Mouse (Mus musculus): ENCODE measurements around the gene Mfn2.

Mfn2 gene

DNA sequence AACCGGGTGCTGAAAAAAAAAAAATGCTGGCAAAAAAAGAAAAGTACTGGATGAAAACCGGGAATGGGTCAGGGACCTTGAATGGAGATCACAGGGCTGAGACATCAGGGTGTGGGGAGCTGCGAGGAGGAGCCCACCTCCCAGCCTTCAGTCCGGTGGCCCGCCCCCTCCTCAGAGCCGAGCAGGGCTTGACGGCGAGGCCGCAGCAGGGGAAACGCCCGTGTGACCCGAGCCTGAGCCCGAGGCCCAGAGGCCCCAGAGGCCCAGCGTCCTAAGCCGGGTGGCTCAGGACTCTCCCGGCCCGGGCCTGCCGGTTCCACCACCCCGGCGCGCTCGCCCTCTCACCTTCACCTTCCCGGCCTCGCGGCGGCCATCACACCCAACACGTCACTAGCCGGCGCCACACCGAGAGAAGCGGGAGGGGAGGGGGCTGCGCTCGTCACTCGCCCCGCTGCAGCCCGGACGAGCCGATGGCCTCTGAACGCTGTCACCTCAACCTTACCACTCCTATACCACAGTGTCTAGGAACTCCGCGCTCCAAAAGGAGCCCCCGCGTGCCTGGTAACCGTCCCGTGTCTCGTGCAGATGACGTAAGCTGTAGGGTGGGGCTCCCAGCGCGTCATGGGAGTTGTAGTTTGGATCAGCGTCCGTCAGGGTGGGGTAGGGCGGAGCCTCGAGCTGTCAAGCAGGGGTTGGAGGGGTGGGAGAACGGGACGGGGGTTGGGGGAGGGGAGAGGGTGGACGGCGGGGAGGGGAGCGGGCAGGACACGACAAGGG, at the start of gene Mfn2:
Gene Mfn2, minus strand, starts transcription at position 392 of the 777 bp plus-strand sequence.
- DNase-seq = peak; percentile 89

- peak; percentile 35 for DNase-seq
These were observed 49.1 kb upstream of the Mfn2 start for GRCm38 (mm10) chr4:147953590-147953989.

GRCm38 (mm10) chr4:147947511-147947910, 43.0 kb upstream of the Mfn2 start:
- DNase-seq = no peak

DNA sequence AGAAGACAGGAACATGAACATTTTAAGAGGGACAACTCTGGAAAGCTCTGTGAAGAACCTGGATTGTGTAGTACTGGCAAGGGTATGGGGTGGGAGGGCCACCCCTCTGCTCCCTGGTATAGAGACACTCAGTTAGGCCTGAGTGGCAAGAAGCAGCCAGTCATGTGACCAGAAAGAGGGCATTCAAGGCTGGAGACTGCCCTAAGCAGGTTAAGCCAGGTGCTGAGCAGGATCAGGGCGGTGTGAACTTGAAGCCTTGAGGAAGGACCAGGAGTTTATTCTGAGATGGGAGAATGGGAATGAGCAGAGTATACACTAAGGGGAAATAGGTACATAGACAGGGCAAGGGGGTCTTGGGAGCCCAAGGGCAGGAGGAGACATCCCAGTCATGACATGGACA, 38.5 kb upstream of the Mfn2 start:
- no peak for DNase-seq

- DNase-seq = no peak
These were observed 36.8 kb upstream of the Mfn2 start for GRCm38 (mm10) chr4:147941045-147942020.

DNA sequence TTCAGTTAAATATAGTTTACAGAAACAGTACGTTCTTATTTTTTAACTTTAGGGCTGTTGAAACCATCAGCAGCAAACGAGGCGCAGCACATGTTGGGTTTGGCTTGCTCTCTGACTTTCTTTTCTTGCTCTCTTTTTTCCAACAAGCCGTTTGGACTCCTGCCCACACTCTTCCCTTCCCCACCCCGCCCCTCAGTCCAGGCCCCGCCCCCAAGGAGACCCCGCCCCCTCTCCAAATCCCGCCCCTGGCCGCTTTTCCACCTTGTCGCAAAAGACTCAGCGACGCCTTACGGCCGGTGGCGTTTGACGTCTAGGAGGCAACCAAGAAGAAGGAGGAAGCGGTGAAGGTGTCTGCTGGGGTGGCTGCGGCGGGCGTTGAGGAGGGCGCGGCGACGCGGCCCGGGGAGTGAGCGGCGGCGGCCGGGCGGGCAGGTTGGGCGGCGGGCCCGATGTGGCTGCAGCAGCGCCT, 36.1 kb upstream of the Mfn2 start, which contains the start of gene 2510039O18Rik:
Gene 2510039O18Rik, plus strand, starts transcription at position 320 of the 469 bp plus-strand sequence.
- DNase-seq = peak; percentile 89

GRCm38 (mm10) chr4:147940111-147940510, 35.6 kb upstream of the Mfn2 start:
- DNase-seq = no peak

- DNase-seq = peak; percentile 21
These were observed 33.9 kb upstream of the Mfn2 start for GRCm38 (mm10) chr4:147938148-147939096.

GRCm38 (mm10) chr4:147937486-147937885, 33.0 kb upstream of the Mfn2 start:
- DNase-seq = no peak

GRCm38 (mm10) chr4:147937021-147937420, 32.5 kb upstream of the Mfn2 start:
- no peak for DNase-seq

- DNase-seq = peak; percentile 86
These were observed 31.9 kb upstream of the Mfn2 start, which contains the start of gene Plod1 for GRCm38 (mm10) chr4:147936331-147936954. TSS of gene Plod1 (minus strand) at chr4:147936767.

DNA sequence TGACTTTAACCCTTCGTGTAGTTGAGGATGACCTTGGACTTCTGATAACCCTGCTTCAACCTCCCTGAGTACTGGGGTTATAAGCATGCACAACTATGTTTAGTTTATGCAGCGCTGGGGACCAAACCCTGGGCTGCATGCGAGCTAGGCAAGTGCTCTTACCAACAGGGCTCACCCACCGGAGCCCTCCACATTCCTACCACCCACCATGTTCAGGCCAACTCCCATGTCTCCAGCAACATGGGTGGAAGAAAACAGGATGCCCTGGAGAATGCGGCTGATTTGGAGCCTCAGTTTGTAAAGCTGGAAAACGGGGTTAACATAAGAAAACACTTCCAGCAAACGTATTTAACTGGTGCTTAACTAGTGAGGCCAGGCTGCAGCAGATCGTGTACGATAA, 31.4 kb upstream of the Mfn2 start:
- no peak for DNase-seq

DNA sequence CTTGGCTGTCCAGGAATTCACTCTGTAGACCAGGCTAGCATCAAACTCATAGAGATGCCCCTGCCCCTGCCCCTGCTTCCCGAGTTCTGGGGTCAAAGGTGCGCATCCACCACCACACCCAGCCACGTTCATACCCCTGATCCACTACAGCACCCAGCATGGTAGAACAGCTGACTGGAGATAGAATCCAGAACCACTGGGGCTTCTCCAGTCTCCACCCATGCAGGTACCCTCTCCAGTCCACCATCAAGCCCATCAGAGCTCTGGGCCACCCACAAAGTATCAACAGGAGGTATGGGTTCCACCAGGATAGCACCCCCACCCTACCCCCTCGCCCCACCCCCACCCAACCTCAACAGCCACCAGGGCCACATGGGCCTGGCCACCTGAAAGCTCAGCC, 30.1 kb upstream of the Mfn2 start:
- no peak for DNase-seq

GRCm38 (mm10) chr4:147934134-147934533, 29.6 kb upstream of the Mfn2 start:
- DNase-seq = no peak

DNA sequence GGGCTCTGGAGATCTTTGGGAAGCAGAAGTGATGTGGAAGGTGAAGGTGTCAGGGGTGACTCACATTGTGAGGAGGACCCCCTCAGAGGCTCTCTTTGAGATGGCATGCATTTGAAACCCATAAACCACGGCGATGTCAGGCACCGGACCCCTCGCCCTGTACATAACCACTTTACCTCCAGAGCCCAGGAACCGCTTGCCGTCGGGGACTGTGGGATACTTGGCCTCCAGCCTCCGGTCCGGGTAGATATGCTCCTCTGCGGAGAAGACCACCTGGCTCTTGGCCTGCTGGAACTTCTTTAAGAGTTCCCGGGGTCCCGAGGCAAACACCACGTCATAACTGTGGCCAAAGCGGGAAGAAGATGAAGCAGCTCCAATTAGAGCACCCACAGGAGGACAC, 26.4 kb upstream of the Mfn2 start:
- DNase-seq = no peak

GRCm38 (mm10) chr4:147928540-147928939, 24.0 kb upstream of the Mfn2 start:
- no peak for DNase-seq

DNA sequence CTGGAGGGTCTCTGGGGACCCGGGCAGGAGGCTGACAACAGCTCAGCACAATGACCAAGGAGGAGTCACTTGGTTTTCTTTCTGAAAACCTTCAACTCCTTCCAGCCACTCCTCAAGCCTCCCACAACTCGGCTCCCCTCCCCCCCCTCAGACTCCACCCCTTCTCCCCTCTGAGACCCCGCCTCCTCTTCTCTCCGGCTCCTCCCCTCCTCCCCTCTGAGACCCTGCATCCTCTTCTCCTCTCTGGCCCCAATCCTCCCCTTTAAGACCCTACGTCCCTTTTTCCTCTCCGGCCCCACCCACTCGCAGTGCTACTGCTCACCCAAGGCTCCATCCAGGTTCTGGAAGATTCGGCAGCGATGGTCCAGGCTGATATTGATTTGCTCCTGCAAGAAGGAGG, 23.6 kb upstream of the Mfn2 start:
- no peak for DNase-seq

DNA sequence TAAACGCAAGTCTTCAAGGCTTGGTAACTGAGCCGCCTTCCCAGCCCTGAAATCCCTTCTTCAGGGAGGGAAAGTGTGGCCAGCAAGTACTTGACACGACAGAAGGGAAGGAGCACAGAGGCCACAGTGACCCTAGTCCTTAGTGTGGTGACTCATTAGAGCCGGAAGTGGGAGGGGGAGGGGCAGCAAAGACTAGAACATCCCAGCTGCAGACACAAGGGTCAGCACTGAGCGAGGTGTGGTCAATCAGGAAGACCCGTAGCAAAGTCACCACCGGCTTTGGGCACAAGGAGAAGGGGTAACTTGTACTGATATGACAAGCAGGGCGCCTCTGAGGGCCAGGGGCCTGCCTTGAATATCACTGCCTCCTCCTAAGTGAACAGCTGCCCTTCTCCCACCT, 23.2 kb upstream of the Mfn2 start:
- DNase-seq = peak; percentile 54

GRCm38 (mm10) chr4:147922341-147922740, 17.8 kb upstream of the Mfn2 start:
- no peak for DNase-seq

DNA sequence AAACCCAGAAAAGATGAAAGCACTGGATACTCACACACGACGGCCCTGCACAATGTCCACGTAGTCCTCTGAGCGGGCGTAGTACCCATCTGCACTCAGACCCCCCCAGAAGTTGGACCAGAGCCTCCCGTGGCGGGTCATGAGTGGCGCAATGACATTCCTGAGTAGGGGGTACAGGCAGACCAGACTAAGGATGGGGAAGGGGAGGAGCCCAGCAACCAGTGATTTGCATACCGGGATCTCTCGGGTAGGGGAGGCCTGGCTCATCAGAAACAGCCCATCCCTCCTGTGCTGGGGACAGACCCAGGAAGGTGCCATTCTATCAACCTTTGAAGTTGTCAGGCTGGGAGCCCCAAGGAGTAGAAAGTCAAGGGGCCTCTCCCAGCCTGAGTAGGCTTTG, 16.5 kb upstream of the Mfn2 start:
- DNase-seq = no peak

DNA sequence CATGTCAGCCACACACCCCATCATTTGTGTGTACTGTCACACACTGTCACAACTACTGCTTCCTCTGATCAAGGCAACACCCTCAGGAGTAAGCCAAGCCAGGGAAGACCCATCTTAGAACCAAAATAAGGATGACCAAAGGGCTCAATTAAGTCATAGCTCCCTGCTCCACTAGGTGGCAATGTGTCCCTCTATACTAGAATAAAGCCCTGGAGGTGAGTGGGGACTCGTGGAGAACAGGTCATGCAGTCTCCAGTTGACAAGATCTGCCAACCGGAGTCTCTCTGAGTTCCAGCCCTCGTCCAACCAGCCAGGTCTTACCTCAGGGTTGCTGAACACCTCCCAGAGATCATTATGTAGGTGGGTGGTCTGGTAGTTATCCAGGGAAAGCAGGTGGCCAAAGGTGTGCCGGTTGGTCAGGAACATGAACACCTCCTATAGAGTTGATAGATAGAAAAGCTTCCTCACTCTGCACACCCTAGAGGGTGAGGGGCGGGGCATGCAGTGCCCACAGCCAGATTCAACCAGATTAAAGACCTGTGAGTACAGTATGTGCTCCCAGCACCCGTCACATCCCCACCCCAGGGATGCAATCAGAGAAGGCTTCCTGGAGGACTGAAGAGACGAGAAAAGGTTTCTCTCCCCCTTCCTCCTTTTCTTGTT, 14.1 kb upstream of the Mfn2 start:
- peak; percentile 72 for DNase-seq
